Mouse (Mus musculus) T-helper 17 cell (primary cell): ENCODE results near the gene Gdf11.

Source experiments
- in situ Hi-C, 2 experiments: fragments of 300-600 bp; cut with MboI, MseI; formaldehyde crosslinking; loops; 1 replicate in 1 of 2; 2 replicates in 1 of 2; pipeline ENCODE4 v1.15.1; 2025; ENCODE audit warnings: high pct_unique_total_duplicates in 2 of 2

Gdf11 gene

GRCm38 (mm10) chr10:128895952-128896693, 4.6 kb upstream of the Gdf11 start:
- in situ Hi-C loops: loop anchor here in 1 of 2 experiments (5.0 kb wide), 1 partner anchor 164 kb away; no protein-coding TSS in a partner anchor

DNA sequence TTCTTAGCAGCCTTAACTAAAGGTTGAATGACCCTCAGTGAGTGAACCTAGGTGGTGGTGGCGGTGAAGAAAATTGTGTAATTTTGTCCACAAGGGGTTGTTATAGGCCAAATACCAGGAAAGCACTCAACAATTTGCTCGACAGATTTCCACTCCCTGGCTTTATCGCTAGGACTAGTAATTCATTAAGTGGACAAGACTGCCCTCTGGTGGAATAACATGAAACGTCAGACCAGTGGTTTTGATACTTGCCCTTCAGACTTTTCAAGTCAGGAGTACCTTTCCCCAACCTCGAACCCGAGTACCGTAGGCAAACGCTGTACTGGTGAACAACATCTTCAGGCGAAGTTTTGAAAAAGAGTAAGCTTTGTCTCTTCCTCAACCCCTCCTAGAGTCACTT, 3.9 kb upstream of the Gdf11 start:
- in situ Hi-C loops: loop anchor here in 1 of 2 experiments (5.0 kb wide), 1 partner anchor 163 kb away; no protein-coding TSS in a partner anchor

- in situ Hi-C loops: no loop called here
Measured at GRCm38 (mm10) chr10:128892246-128892645, 728 bp upstream of the Gdf11 start.

- in situ Hi-C loops: no loop called here
Measured at GRCm38 (mm10) chr10:128890383-128891295, 879 bp downstream of the Gdf11 start.

DNA sequence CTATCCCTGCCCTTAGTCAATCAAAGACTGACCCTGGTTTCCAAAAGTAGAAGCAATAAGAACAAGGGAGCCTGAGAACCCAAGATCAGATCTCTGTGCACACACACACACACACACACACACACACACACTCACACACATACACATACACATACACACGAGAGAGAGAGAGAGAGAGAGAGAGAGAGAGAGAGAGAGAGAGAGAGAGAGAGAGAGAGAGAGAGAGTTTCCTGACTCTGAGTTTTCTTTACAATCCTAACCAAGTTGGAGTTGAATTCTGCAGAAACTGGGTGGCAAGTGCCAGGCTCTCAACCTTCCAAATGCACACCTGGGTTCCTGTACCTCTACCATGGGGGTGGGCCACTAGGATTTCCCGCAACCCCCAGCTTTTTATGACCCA, 1.7 kb downstream of the Gdf11 start:
- in situ Hi-C loops: loop anchor here (5.0 kb wide), 1 partner anchor 43 kb away; no protein-coding TSS in a partner anchor

DNA sequence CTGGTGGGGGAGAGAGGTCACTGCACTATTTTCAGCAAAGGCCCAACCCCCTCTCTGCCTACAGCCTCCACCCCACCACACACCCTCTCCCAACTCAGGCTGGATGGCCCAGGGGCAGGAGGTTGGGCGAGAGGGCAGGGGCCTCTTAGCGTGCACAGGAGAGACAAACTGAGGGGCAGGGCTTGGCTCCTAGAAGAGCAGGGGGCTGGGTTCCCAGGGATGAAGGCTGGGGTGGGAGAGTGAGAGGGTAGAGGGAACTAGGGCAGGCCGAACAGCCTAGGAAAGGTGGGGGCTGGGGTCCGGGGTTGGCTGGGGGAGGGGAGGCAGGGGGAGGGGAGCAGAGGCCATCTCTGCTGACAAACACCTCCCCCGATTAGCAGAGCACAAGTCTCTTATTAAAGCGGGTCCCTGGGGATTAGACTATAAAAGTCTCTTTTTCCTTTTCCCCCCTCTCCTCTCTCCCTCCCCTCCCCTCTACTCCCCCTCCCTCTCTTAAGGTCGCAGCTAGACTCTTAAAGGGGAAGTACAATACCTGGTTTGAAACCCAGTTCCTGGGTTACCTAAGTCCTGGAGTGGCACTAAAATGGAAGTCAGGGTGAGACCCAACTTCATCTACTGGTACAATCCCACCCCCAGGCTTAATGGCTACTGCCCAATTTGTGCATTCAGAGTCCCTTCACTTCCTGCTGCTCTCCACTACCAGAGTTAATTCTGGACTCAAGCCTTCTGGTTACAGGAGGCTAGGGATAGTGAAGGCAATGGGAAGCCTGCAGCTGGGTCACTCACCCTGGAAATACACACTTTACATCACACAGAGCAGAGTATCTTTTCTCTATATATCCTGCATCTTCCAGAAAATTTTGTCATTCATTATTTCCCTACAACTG, 2.3 kb downstream of the Gdf11 start:
- in situ Hi-C loops: loop anchor here (5.0 kb wide), 1 partner anchor 42 kb away; no protein-coding TSS in a partner anchor

DNA sequence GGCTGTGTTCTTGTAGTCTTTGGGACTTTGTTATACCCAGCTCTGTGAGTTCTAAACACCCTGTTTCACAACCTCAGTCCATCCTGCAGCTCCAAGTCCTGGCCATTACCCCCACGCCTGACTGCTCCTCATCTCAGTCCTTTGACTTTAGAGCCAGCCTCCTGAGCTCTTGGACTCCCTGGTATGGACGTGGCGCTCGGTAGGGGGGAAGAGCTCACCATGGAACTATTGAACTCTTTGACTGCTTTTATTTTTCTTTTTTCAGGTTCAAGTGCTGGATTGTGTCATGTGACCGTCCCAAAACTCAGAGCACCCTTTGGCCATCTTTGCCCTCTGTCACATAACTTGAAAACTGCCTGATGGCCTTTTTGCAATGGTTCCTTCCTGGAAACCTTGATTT, 9.5 kb downstream of the Gdf11 start:
- in situ Hi-C loops: no loop called here

GRCm38 (mm10) chr10:128878811-128879210, 12.7 kb downstream of the Gdf11 start:
- in situ Hi-C loops: no loop called here

DNA sequence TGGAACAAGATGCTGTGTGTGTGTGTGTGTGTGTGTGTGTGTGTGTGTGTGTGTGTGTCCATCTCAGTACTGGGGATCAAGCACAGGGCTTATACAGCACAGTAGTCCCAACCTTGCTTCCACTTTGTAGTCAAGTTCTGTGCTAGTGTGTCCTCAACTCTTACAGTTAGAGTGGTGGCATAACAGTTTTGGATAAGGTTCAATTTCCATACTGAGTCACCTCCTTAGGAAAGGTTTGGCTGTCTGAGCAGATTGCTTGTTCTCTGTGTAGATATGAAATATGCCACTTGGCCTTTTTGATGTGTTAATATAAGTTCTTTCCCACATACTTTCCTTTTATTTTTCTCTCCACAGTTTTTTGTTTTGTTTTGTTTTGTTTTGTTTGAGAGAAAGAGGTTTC, 13.2 kb downstream of the Gdf11 start:
- in situ Hi-C loops: no loop called here

DNA sequence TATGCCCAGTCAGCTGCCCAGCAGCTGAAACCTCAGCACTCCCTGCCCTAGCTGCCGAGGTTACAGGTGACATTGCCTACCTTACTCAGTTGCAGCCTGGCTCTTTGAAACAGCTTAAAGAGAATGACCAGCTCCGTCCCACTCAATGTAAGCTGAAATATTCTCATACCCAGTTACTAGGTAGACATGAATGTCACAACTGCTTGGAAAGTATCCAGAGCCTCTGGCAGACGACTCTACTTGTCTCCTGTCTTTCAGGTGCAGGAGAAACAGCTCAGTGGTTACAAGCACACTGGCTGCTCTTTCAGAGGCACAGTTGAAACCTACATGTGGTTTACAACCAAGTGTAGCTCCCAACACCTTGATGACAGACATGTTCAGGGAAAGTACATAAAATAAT, 21.2 kb downstream of the Gdf11 start:
- in situ Hi-C loops: no loop called here

DNA sequence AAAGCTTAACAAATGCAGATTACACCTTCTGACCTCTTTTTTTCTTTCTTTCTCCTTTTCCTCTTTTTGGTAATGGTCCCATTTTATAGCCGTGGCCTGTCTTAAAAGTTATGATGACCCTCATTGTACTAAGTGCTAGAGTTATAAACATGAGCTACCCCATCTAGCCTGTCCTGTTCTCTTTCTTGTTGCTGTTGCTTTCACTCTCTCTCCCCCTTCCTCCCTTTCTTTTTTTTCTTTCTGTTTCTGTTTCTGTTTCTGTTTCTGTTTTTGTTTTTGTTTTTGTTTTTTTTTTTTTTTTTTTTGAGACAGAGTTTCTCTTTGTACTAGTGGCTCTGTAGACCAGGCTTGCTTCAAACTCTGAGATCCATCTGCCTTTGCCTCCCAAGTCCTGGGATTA, 25.0 kb downstream of the Gdf11 start:
- in situ Hi-C loops: no loop called here

DNA sequence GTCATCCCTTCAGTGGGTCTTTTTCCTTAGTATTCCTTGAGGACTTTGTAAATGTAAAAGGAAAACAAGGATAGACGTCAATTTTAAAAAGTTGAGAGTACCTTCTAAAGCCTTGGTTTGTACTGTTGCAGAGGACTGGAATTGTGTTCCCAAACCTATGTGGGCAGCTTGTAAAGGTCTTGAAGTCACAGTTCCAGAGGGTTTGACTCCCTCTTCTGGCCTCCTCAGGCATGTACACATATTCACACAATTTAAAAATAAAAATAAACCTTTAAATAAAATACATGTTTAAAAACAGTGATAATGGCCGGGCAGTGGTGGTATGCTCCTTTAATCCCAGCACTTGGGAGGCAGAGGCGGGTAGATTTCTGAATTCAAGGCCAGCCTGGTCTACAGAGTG, 25.5 kb downstream of the Gdf11 start:
- in situ Hi-C loops: no loop called here

DNA sequence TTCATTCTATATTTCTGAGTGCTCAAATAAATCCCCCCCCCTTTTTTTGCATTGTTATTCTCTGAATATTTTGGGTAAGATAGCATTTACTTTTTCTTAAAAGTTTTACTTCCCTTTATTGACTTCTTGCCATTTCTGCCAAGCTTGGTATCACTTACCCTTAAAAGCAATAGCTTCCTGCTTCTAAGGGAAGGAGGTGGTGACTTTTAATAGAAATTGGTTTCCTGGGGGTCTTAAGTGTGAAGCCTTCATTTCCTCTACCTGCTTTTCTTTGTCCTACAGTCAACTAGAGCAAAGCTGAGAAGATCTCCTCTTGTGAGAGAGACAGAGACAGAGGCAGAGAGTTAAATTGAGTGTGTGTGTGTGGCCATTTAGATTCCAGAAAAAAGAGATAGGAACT, 30.3 kb downstream of the Gdf11 start:
- in situ Hi-C loops: no loop called here

GRCm38 (mm10) chr10:128850339-128850738, 41.2 kb downstream of the Gdf11 start:
- in situ Hi-C loops: no loop called here

- in situ Hi-C loops: loop anchor here (5.0 kb wide), 1 partner anchor 39 kb away; no protein-coding TSS in a partner anchor
Measured at GRCm38 (mm10) chr10:128848426-128848825, 43.1 kb downstream of the Gdf11 start.

DNA sequence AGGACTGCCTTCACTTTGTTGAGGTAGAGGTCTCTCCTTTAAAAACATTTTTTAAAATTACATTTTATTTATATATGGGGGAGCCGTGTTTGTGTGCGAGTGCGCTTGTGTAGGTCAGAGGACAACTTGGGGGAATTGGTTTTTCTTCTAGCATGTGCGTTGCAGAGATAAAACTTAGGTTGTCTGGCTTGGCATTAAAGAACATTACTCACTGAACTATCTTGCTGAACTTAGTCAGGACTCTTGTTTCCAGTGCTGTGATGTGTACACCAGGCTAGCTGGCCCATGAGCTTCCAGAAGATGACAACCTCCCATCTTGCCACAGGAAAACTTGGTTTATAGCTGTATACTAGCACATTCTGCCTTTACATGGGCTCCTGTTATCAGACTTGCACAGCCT, 44.9 kb downstream of the Gdf11 start:
- in situ Hi-C loops: loop anchor here (5.0 kb wide), 1 partner anchor 41 kb away; no protein-coding TSS in a partner anchor

GRCm38 (mm10) chr10:128845516-128845915, 46.0 kb downstream of the Gdf11 start:
- in situ Hi-C loops: loop anchor here (5.0 kb wide), 1 partner anchor 42 kb away; no protein-coding TSS in a partner anchor

GRCm38 (mm10) chr10:128843260-128843659, 48.3 kb downstream of the Gdf11 start:
- in situ Hi-C loops: no loop called here

- in situ Hi-C loops: no loop called here
Measured at GRCm38 (mm10) chr10:128840612-128841011, 50.9 kb downstream of the Gdf11 start.

DNA sequence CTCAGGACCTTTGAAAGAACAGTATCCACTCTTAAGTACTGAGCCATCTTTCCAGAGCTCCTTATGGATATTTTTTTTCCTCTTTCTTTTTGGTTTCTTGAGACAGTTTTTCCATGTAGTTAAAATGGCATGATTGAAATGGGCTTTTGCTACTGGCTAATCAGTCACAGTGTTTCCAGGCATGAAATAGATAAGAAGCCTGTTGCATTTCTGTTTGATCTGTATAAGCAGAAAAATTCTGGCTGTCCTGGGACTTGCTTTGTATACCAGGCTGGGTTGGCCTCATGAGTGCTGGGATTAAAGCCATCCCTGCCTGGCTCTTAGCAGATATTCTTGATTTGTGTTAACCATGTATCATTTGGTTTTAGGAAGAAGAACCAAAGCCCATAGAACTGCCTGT, 52.1 kb downstream of the Gdf11 start:
- in situ Hi-C loops: no loop called here

DNA sequence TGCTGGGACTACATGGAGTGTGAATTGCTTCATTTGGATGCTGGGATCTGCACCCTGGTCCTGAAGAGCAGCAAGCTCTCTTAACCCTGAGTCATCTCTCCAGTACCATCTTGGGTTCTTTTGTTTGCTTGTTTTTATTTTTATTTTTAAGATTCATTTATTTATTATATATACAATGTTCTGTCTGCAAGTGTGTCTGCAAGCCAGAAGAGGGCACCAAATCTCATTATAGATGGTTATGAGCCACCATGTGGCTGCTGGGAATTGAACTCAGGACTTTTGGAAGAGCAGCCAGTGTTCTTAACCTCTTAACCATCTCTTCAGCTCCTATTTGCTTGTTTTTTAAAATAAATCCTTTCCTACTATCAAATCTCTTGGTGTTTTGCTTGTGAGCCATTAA, 54.1 kb downstream of the Gdf11 start:
- in situ Hi-C loops: no loop called here
